Mouse (Mus musculus) limb, embryonic 15.5 days (tissue): ENCODE data around the gene Cdk5. TPM values are rescaled to one million over a fixed set of nuclear protein-coding genes. Genes with fewer than 3 reads are reported as not detected.

ENCODE experiments used
- ATAC-seq: fragments of 200-750 bp; cut with Nextera tagmentation; 2 replicates; pipeline ENCODE4 v1.8.0; 2017; ENCODE audit warnings: low read depth, moderate TSS enrichment; ENCODE audit not compliant: insufficient number of reproducible peaks, low FRiP score, low TSS enrichment
- H3K27ac ChIP-seq: fragments of 300-500 bp; sonication (generic); 2 replicates; pipeline ENCODE4 v1.5.1; 2015; ENCODE audit warnings: moderate library complexity, mild to moderate bottlenecking, inconsistent platforms
- H3K27me3 ChIP-seq: fragments of 300-500 bp; sonication (generic); 2 replicates; pipeline ENCODE4 v1.6.1; 2015; ENCODE audit warnings: inconsistent platforms
- H3K36me3 ChIP-seq: fragments of 300-500 bp; sonication (generic); 2 replicates; pipeline ENCODE4 v1.6.1; 2015; ENCODE audit warnings: inconsistent platforms
- H3K4me1 ChIP-seq: fragments of 300-500 bp; sonication (generic); 2 replicates; pipeline ENCODE4 v1.6.1; 2015; ENCODE audit warnings: inconsistent platforms
- H3K4me2 ChIP-seq: fragments of 300-500 bp; sonication (generic); 2 replicates; pipeline ENCODE4 v1.6.1; 2015; ENCODE audit warnings: mild to moderate bottlenecking, inconsistent platforms
- H3K4me3 ChIP-seq: fragments of 300-500 bp; sonication (generic); 2 replicates; pipeline ENCODE4 v1.5.1; 2015; ENCODE audit warnings: mild to moderate bottlenecking, inconsistent platforms
- H3K9ac ChIP-seq: fragments of 300-500 bp; sonication (generic); 2 replicates; pipeline ENCODE4 v1.6.1; 2015; ENCODE audit warnings: inconsistent platforms
- H3K9me3 ChIP-seq: fragments of 300-500 bp; sonication (generic); 2 replicates; pipeline ENCODE4 v1.6.1; 2016; ENCODE audit warnings: inconsistent platforms
- WGBS: fragments of 180-500 bp; shearing (Covaris S2); methylation state at CpG from one replicate; pipeline ENCODE4 v1.1.7; 2015; 5-methylcytosine and 5-hydroxymethylcytosine counted together
- polyA plus RNA-seq: library from polyadenylated mRNA; unstranded; fragments of >200 nt; fragmentation: Nextera tagmentation; extraction: Ambion mirVana; gene quantifications from 2 replicates; pipeline ENCODE4 v1.2.1, GENCODE M21; 2015

Cdk5 gene
- polyA plus RNA-seq, 1 experiment from 2014 or later = 54.9 TPM

DNA sequence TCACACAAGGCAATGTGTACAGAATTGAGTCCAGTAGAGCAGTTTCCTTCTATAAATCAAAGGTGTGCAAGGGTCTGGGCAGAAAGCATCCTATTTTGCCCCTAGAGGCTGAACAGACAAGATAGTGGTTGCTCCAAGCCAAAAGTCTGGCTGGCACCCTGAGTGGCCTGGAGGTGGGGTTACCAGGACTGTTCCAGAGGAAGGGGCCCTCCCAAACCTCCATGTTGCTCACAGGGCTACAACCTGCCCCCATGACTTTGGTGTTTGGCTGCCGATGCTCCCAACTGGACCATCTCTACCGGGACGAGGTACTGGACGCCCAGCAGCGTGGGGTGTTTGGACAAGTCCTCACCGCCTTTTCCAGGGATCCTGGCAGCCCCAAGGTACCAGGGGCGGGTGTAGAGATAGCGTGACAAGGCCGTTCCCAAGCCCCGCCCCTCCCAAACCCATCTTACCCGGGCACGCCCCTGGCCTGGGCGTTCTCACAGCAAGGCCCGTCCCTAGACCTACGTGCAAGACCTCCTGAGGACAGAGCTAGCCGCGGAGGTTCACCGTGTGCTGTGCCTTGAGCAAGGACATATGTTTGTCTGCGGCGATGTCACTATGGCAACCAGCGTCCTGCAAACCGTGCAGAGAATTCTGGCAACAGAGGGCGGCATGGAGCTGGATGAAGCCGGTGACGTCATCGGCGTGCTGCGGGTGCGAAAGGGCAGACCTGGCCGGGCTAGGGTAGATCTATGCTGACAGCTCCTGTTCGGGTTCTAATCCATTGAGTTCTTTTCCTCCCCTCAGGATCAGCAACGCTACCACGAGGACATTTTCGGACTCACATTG, 40.1 kb downstream of the Cdk5 start:
- Histone ChIP-seq H3K36me3 (no peaks in the 10 kb centered on the region), H3K27me3 (peaks cover 28% of the 10 kb centered on the region), H3K27ac (no peak overlapping the region), H3K4me2 (peak overlapping the region; percentile 82), H3K9me3 (no peaks in the 10 kb centered on the region), H3K4me1 (peaks cover 34% of the 10 kb centered on the region), H3K4me3 (peak overlapping the region; percentile 45), H3K9ac (peak overlapping the region; percentile 21; the same call in 1 of the 2 replicates)
- ATAC-seq = peak; percentile 76
- under 1% methylated on average over 34 of the region's 34 CpGs for WGBS

DNA sequence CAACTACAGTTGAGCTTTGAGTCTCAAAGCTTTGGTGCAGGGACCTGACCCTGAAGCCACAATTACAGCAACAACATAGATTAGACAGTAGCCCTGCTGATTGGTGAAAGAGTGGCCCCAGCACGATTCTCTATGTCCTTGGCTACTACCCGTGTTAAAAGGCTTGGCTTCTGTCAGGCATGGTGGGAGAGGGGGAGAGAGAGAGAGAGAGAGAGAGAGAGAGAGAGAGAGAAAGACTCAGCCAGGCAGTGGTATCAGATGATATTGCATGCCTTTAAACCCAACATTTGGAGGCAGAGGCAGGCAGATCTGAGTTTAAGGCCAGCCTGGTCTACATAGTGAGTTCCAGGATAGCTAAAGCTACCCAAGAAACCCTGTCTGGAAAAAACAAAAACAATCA, 41.3 kb downstream of the Cdk5 start:
- Histone ChIP-seq H3K4me2 (no peak overlapping the region), H3K9me3 (no peaks in the 10 kb centered on the region), H3K27me3 (peaks cover 16% of the 10 kb centered on the region), H3K27ac (no peak overlapping the region), H3K36me3 (no peaks in the 10 kb centered on the region), H3K4me1 (peaks cover 21% of the 10 kb centered on the region), H3K9ac (no peak overlapping the region), H3K4me3 (no peak overlapping the region)
- ATAC-seq = no peak
- 60% methylated on average over 2 of the region's 2 CpGs for WGBS

DNA sequence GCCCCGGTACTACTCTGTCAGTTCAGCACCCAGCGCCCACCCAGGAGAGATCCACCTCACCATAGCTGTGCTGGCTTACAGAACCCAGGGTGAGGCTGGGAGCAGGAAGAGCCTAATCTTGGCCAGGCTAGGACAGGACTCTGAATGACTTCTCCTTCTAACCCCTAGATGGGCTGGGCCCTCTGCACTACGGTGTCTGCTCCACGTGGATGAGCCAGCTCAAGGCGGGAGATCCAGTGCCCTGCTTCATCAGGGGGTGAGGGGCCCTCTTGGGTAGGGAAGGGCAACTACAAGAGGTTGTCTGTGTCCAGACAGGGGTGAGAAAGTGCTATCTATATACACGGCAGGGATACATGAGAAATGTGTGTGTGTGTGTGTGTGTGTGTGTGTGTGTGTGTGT, 41.8 kb downstream of the Cdk5 start:
- Histone ChIP-seq H3K9me3 (no peaks in the 10 kb centered on the region), H3K27ac (no peak overlapping the region), H3K4me1 (peaks cover 18% of the 10 kb centered on the region), H3K36me3 (no peaks in the 10 kb centered on the region), H3K4me2 (no peak overlapping the region), H3K9ac (no peak overlapping the region), H3K4me3 (no peak overlapping the region), H3K27me3 (peaks cover 11% of the 10 kb centered on the region)
- 79% methylated on average over 6 of the region's 6 CpGs for WGBS
- no peak for ATAC-seq

DNA sequence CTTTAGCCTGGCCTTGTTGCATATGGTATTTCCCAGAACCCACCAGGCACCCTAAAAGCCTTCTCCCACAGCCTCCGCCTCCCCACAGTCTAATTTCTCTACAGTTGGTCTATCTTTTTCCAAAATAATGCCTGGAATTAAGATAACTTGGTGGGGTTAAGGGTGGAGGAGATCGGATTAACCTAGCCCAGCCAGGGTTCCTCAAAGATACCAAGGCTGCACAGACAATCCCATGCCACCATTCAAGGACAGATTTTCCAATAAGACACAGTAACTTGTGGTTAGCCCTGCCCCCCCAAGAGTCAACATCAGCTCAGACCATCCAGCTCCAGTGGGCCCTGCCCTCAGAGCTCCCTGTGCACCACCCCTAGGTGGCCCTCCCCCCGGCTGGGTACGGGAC, 42.8 kb downstream of the Cdk5 start:
- no peak overlapping the region for H3K4me2 ChIP-seq
- no peak for ATAC-seq
- WGBS = 85% methylated on average over 4 of the region's 4 CpGs
- no peak overlapping the region for H3K4me3 ChIP-seq
- H3K36me3 ChIP-seq = no peaks in the 10 kb centered on the region
- peaks cover 18% of the 10 kb centered on the region for H3K4me1 ChIP-seq
- no peaks in the 10 kb centered on the region for H3K9me3 ChIP-seq
- H3K27me3 ChIP-seq = peaks cover 1% of the 10 kb centered on the region; the same call in 1 of the 2 replicates
- no peak overlapping the region for H3K27ac ChIP-seq
- no peak overlapping the region for H3K9ac ChIP-seq

DNA sequence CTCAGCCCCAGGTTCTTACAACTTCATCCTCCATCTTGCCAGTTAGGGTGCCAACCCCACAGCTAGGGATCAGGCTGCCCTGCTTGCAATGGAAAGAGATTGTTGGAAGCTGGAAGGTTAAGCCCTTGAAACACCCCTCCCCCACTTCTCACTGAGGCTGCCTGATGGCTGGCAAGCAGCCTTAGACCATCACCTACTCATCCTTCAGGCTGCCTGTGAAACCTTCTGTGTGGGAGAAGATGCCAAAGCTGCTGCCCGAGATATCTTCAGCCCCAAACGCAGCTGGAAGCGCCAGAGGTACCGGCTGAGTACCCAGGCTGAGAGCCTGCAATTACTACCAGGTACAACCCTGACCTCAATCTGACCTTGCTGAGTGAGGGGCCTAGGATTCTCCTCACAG, 43.8 kb downstream of the Cdk5 start:
- Histone ChIP-seq H3K27ac (no peak overlapping the region), H3K4me3 (no peak overlapping the region), H3K4me2 (no peak overlapping the region), H3K4me1 (peaks cover 16% of the 10 kb centered on the region), H3K27me3 (no peaks in the 10 kb centered on the region), H3K36me3 (no peaks in the 10 kb centered on the region), H3K9ac (no peak overlapping the region), H3K9me3 (no peaks in the 10 kb centered on the region)
- no peak for ATAC-seq
- WGBS = 54% methylated on average over 4 of the region's 4 CpGs

DNA sequence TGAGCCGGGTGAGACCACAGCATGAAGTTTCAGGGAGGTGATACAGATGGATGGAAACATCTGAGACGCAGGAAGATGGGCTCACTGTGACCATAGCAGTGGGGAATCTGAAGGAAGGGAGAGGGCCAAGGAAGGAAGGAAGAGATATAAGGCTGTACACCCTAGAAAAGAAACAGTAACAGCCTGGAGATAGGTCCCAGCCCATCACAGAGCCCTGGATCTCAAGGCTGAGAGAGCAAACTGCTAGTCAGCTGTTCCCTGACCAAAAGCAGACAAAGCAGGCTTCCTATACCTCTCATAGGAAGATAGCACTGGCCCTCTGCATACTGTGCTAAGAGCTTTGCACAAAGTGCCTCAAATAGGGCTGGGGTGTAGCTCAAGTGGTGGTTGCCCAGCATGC, 44.6 kb downstream of the Cdk5 start:
- Histone ChIP-seq H3K4me2 (no peak overlapping the region), H3K27me3 (no peaks in the 10 kb centered on the region), H3K4me1 (peaks cover 8% of the 10 kb centered on the region), H3K27ac (no peak overlapping the region), H3K9me3 (no peaks in the 10 kb centered on the region), H3K9ac (no peak overlapping the region), H3K36me3 (no peaks in the 10 kb centered on the region), H3K4me3 (no peak overlapping the region)
- ATAC-seq = no peak
- WGBS = 68% methylated on average over 2 of the region's 2 CpGs

DNA sequence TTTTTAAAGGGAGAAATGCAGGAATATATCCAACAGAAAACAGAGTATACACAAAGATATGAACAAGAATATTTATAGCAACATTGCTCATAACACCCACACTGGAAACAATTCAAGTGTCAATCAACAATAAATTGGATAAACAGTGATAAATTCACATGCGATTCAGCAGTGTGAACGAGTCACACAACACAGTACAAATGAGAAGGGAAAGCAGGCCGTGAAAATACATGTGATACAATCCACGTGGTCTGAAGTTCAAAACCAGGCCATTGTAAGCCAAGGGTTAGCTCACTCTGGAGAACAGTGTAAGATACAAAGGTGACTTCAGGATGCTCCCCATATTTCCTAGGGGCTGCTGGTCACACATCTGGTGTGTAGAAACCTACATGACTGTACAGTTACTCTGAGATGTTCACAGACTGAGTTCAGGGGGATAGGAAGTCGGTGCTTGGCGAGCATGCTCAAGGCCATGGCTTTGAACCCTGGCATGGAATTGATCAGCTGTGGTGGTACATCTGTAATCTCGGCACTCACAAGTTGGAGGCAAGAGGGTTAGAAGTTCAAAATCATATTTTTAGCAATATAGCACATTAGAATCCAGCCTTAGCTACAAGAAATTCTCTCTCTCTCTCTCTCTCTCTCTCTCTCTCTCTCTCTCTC, 48.5 kb downstream of the Cdk5 start:
- Histone ChIP-seq H3K27ac (no peak overlapping the region), H3K9me3 (no peaks in the 10 kb centered on the region), H3K4me3 (no peak overlapping the region), H3K36me3 (no peaks in the 10 kb centered on the region), H3K4me2 (no peak overlapping the region), H3K4me1 (no peaks in the 10 kb centered on the region), H3K27me3 (no peaks in the 10 kb centered on the region), H3K9ac (no peak overlapping the region)
- no peak for ATAC-seq
- 73% methylated on average over 7 of the region's 7 CpGs for WGBS

DNA sequence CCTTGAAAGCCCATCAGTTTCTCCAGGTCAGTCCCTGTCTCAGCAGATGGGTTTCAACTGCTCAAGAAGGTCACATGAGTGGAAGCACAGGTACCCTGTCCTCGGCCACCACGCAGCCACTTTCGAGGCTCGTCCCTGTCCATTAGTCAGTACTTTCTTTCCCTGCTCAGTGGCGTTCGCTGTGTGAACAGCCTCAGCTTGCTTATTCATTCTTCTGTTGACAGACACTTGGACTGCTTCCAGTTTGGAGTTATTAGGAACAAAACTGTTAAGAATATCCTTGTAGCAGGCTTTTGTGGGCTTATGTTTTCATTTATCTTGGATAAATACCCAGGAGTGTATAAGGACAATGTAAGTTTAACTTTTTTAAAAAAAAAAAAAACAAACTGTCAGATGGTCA, 49.1 kb downstream of the Cdk5 start:
- WGBS = 58% methylated on average over 6 of the region's 6 CpGs

DNA sequence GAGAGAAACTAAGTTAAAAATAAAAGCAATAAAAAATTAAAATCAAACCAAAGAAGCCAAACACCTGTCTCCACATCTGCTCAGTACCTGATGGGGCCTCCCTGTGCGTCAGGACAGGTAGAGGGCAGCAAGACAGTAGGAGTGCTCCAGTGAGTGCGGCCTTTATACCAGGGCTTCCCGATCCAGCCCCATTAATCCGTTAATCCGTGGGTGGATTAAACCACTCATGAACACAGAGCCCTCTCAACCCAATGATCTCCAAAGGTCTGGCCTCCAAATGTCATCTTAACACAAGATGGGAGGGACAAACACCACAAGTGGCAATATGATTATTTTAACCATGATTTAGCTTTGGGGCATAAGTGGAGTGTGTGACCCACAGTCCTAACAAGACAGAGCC, 49.5 kb downstream of the Cdk5 start:
- Histone ChIP-seq H3K4me2 (no peak overlapping the region), H3K27me3 (no peaks in the 10 kb centered on the region), H3K4me3 (no peak overlapping the region), H3K9ac (no peak overlapping the region), H3K9me3 (no peaks in the 10 kb centered on the region), H3K36me3 (no peaks in the 10 kb centered on the region), H3K4me1 (no peaks in the 10 kb centered on the region), H3K27ac (no peak overlapping the region)
- ATAC-seq = no peak
- WGBS = 72% methylated on average over 5 of the region's 5 CpGs

More for the DNA sequence above, 49.1 kb downstream of the Cdk5 start:
- H3K4me3 ChIP-seq = no peak overlapping the region
- H3K27me3 ChIP-seq = no peaks in the 10 kb centered on the region
- H3K4me2 ChIP-seq = no peak overlapping the region
- no peak for ATAC-seq
- H3K36me3 ChIP-seq = no peaks in the 10 kb centered on the region
- no peak overlapping the region for H3K9ac ChIP-seq
- no peaks in the 10 kb centered on the region for H3K9me3 ChIP-seq
- no peak overlapping the region for H3K27ac ChIP-seq
- H3K4me1 ChIP-seq = no peaks in the 10 kb centered on the region

DNA sequence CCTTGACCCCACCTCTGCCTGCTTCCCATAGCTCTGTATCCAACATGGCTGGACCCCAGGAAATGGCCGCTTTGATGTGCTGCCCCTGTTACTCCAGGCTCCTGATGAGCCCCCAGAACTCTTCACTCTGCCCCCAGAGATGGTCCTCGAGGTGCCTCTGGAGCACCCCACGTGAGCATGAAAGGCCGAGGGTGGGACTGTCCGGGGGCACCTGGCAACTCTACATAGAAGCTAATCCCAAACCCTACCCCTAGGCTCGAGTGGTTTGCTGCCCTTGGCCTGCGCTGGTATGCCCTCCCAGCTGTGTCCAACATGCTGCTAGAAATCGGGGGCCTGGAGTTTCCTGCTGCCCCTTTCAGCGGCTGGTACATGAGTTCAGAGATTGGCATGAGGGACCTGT, 53.6 kb downstream of the Cdk5 start:
- H3K4me3 ChIP-seq = no peak overlapping the region
- H3K36me3 ChIP-seq = no peaks in the 10 kb centered on the region
- WGBS = 85% methylated on average over 9 of the region's 9 CpGs
- no peak for ATAC-seq
- H3K27ac ChIP-seq = no peak overlapping the region
- H3K4me2 ChIP-seq = no peak overlapping the region
- H3K9me3 ChIP-seq = no peaks in the 10 kb centered on the region
- H3K9ac ChIP-seq = no peak overlapping the region
- H3K4me1 ChIP-seq = no peaks in the 10 kb centered on the region
- no peaks in the 10 kb centered on the region for H3K27me3 ChIP-seq
